Mouse (Mus musculus): Measurements from ENCODE around the gene Ier5l. TPM values are rescaled to one million over a fixed set of nuclear protein-coding genes. Genes with fewer than 3 reads are reported as not detected.

Ier5l gene
- total and polyA plus RNA-seq, 3 experiments, result not detected

- Histone ChIP-seq H3K4me3 (ENCODE audit: low read depth, low read length) (no peak overlapping the region), H3K9me3 (replicated peaks) (peaks cover 5% of the 10 kb centered on the region), H3K27me3 (ENCODE audit: insufficient read depth, low read length) (no peaks in the 10 kb centered on the region), H3K36me3 (replicated peaks) (peaks cover 90% of the 10 kb centered on the region), H3K4me1 (ENCODE audit: insufficient read depth, low read depth, low read length) (peaks cover 26% of the 10 kb centered on the region)
- ATAC-seq (ENCODE audit: extremely low read depth, insufficient number of reproducible peaks, low FRiP score, poor library complexity, severe bottlenecking), result no peak
- DNase-seq (ENCODE audit: low spot score), result no peak
- no peak for TF ChIP-seq TAL1 (conservative IDR thresholded peaks at IDR 0.05; ENCODE audit: low read depth, low read length)
- TF ChIP-seq POLR2AphosphoS5 (IDR thresholded peaks at IDR 0.05; ENCODE audit: insufficient replicate concordance, low read depth, low read length), result no peak
- no peak for TF ChIP-seq GATA2 (IDR thresholded peaks at IDR 0.05; ENCODE audit: borderline replicate concordance, low read depth, low read length)
- no peak for TF ChIP-seq GATA1 (IDR thresholded peaks at IDR 0.05; ENCODE audit: borderline replicate concordance, low read length)
- TF ChIP-seq CTCF (IDR thresholded peaks at IDR 0.05; ENCODE audit: low read depth, low read length), result no peak
These were observed 19.4 kb downstream of the Ier5l start for GRCm38 (mm10) chr2:30454587-30454986.

- H3K27me3 ChIP-seq (ENCODE audit: insufficient read depth, low read length), result no peaks in the 10 kb centered on the region
- ATAC-seq (ENCODE audit: extremely low read depth, insufficient number of reproducible peaks, low FRiP score, poor library complexity, severe bottlenecking) (no peak), DNase-seq (ENCODE audit: low spot score) (no peak)
- H3K36me3 ChIP-seq (replicated peaks), result peaks cover 91% of the 10 kb centered on the region
- H3K4me1 ChIP-seq (ENCODE audit: insufficient read depth, low read depth, low read length), result peaks cover 26% of the 10 kb centered on the region
- no peak overlapping the region for H3K4me3 ChIP-seq (ENCODE audit: low read depth, low read length)
- TF ChIP-seq CTCF (IDR thresholded peaks at IDR 0.05; ENCODE audit: low read depth, low read length) (no peak), POLR2AphosphoS5 (IDR thresholded peaks at IDR 0.05; ENCODE audit: insufficient replicate concordance, low read depth, low read length) (no peak), GATA2 (IDR thresholded peaks at IDR 0.05; ENCODE audit: borderline replicate concordance, low read depth, low read length) (no peak), GATA1 (IDR thresholded peaks at IDR 0.05; ENCODE audit: borderline replicate concordance, low read length) (no peak), TAL1 (conservative IDR thresholded peaks at IDR 0.05; ENCODE audit: low read depth, low read length) (no peak)
- peaks cover 7% of the 10 kb centered on the region for H3K9me3 ChIP-seq (replicated peaks)
These were observed 20.4 kb downstream of the Ier5l start for GRCm38 (mm10) chr2:30453570-30453969.

- no peaks in the 10 kb centered on the region for H3K27me3 ChIP-seq (ENCODE audit: insufficient read depth, low read length)
- peaks cover 92% of the 10 kb centered on the region for H3K36me3 ChIP-seq (replicated peaks)
- no peak overlapping the region for H3K4me3 ChIP-seq (ENCODE audit: low read depth, low read length)
- peaks cover 25% of the 10 kb centered on the region for H3K4me1 ChIP-seq (ENCODE audit: insufficient read depth, low read depth, low read length)
- TF ChIP-seq CTCF (IDR thresholded peaks at IDR 0.05; ENCODE audit: low read depth, low read length), result no peak
- no peak for TF ChIP-seq POLR2AphosphoS5 (IDR thresholded peaks at IDR 0.05; ENCODE audit: insufficient replicate concordance, low read depth, low read length)
- TF ChIP-seq GATA2 (IDR thresholded peaks at IDR 0.05; ENCODE audit: borderline replicate concordance, low read depth, low read length), result no peak
- no peak for TF ChIP-seq GATA1 (IDR thresholded peaks at IDR 0.05; ENCODE audit: borderline replicate concordance, low read length)
- TF ChIP-seq TAL1 (conservative IDR thresholded peaks at IDR 0.05; ENCODE audit: low read depth, low read length), result no peak
- no peak for DNase-seq (ENCODE audit: low spot score)
- H3K9me3 ChIP-seq (replicated peaks), result peaks cover 7% of the 10 kb centered on the region
- no peak for ATAC-seq (ENCODE audit: extremely low read depth, insufficient number of reproducible peaks, low FRiP score, poor library complexity, severe bottlenecking)
These were observed 22.5 kb downstream of the Ier5l start for GRCm38 (mm10) chr2:30451525-30451924.

GRCm38 (mm10) chr2:30450530-30450929, 23.5 kb downstream of the Ier5l start:
- TF ChIP-seq GATA1 (IDR thresholded peaks at IDR 0.05; ENCODE audit: borderline replicate concordance, low read length), result no peak
- no peak for TF ChIP-seq TAL1 (conservative IDR thresholded peaks at IDR 0.05; ENCODE audit: low read depth, low read length)
- TF ChIP-seq POLR2AphosphoS5 (IDR thresholded peaks at IDR 0.05; ENCODE audit: insufficient replicate concordance, low read depth, low read length), result no peak
- no peak for TF ChIP-seq GATA2 (IDR thresholded peaks at IDR 0.05; ENCODE audit: borderline replicate concordance, low read depth, low read length)
- no peak for TF ChIP-seq CTCF (IDR thresholded peaks at IDR 0.05; ENCODE audit: low read depth, low read length)
- Histone ChIP-seq H3K9me3 (replicated peaks) (peaks cover 7% of the 10 kb centered on the region), H3K4me3 (ENCODE audit: low read depth, low read length) (no peak overlapping the region), H3K27me3 (ENCODE audit: insufficient read depth, low read length) (no peaks in the 10 kb centered on the region), H3K36me3 (replicated peaks) (peaks cover 92% of the 10 kb centered on the region), H3K4me1 (ENCODE audit: insufficient read depth, low read depth, low read length) (peaks cover 19% of the 10 kb centered on the region)
- DNase-seq (ENCODE audit: low spot score) (no peak), ATAC-seq (ENCODE audit: extremely low read depth, insufficient number of reproducible peaks, low FRiP score, poor library complexity, severe bottlenecking) (no peak)

GRCm38 (mm10) chr2:30448371-30448770, 25.6 kb downstream of the Ier5l start:
- TF ChIP-seq CTCF (IDR thresholded peaks at IDR 0.05; ENCODE audit: low read depth, low read length) (no peak), POLR2AphosphoS5 (IDR thresholded peaks at IDR 0.05; ENCODE audit: insufficient replicate concordance, low read depth, low read length) (no peak), GATA2 (IDR thresholded peaks at IDR 0.05; ENCODE audit: borderline replicate concordance, low read depth, low read length) (no peak), TAL1 (conservative IDR thresholded peaks at IDR 0.05; ENCODE audit: low read depth, low read length) (no peak), GATA1 (IDR thresholded peaks at IDR 0.05; ENCODE audit: borderline replicate concordance, low read length) (no peak)
- DNase-seq (ENCODE audit: low spot score), result no peak
- H3K27me3 ChIP-seq (ENCODE audit: insufficient read depth, low read length), result no peaks in the 10 kb centered on the region
- H3K36me3 ChIP-seq (replicated peaks), result peaks cover 99% of the 10 kb centered on the region
- no peak for ATAC-seq (ENCODE audit: extremely low read depth, insufficient number of reproducible peaks, low FRiP score, poor library complexity, severe bottlenecking)
- H3K9me3 ChIP-seq (replicated peaks), result peaks cover 7% of the 10 kb centered on the region
- no peak overlapping the region for H3K4me3 ChIP-seq (ENCODE audit: low read depth, low read length)
- H3K4me1 ChIP-seq (ENCODE audit: insufficient read depth, low read depth, low read length), result peaks cover 6% of the 10 kb centered on the region; the same call in 1 of the 2 replicates

GRCm38 (mm10) chr2:30446891-30447826, 26.9 kb downstream of the Ier5l start:
- TF ChIP-seq POLR2AphosphoS5 (IDR thresholded peaks at IDR 0.05; ENCODE audit: insufficient replicate concordance, low read depth, low read length) (no peak), TAL1 (conservative IDR thresholded peaks at IDR 0.05; ENCODE audit: low read depth, low read length) (no peak), CTCF (IDR thresholded peaks at IDR 0.05; ENCODE audit: low read depth, low read length) (no peak), GATA1 (IDR thresholded peaks at IDR 0.05; ENCODE audit: borderline replicate concordance, low read length) (no peak), GATA2 (IDR thresholded peaks at IDR 0.05; ENCODE audit: borderline replicate concordance, low read depth, low read length) (no peak)
- ATAC-seq (ENCODE audit: extremely low read depth, insufficient number of reproducible peaks, low FRiP score, poor library complexity, severe bottlenecking) (no peak), DNase-seq (ENCODE audit: low spot score) (no peak)
- peaks cover 99% of the 10 kb centered on the region for H3K36me3 ChIP-seq (replicated peaks)
- no peak overlapping the region for H3K4me3 ChIP-seq (ENCODE audit: low read depth, low read length)
- H3K9me3 ChIP-seq (replicated peaks), result peaks cover 7% of the 10 kb centered on the region
- no peaks in the 10 kb centered on the region; the same call in 1 of the 2 replicates for H3K4me1 ChIP-seq (ENCODE audit: insufficient read depth, low read depth, low read length)
- H3K27me3 ChIP-seq (ENCODE audit: insufficient read depth, low read length), result no peaks in the 10 kb centered on the region
